Mouse (Mus musculus): ENCODE measurements around the gene Dnah1. TPM values are rescaled to one million over a fixed set of nuclear protein-coding genes. Genes with fewer than 3 reads are reported as not detected.

Dnah1 gene
- polyA plus RNA-seq (2012; rRNA removed) = 7.1 and 7.5 TPM in 2 replicates

GRCm38 (mm10) chr14:31323849-31324792 is at the start of gene Dnah1:
TSS of gene Dnah1 (minus strand) at chr14:31323896.
- no peak for TF ChIP-seq CTCF (IDR thresholded peaks at IDR 0.05; ENCODE audit: borderline replicate concordance, extremely low read depth, insufficient read depth, insufficient read length)
- TF ChIP-seq POLR2A (IDR thresholded peaks at IDR 0.05; ENCODE audit: borderline replicate concordance, extremely low read depth, insufficient read depth, insufficient read length, poor library complexity, severe bottlenecking) = no peak
- peak; percentile 41 for DNase-seq (ENCODE audit: low read depth)

GRCm38 (mm10) chr14:31369377-31369776 is 45.7 kb upstream of the Dnah1 start:
- TF ChIP-seq POLR2A (IDR thresholded peaks at IDR 0.05; ENCODE audit: borderline replicate concordance, extremely low read depth, insufficient read depth, insufficient read length, poor library complexity, severe bottlenecking) (no peak), CTCF (IDR thresholded peaks at IDR 0.05; ENCODE audit: borderline replicate concordance, extremely low read depth, insufficient read depth, insufficient read length) (no peak)
- no peak for DNase-seq (ENCODE audit: low read depth)

GRCm38 (mm10) chr14:31367951-31368350 is 44.3 kb upstream of the Dnah1 start:
- TF ChIP-seq POLR2A (IDR thresholded peaks at IDR 0.05; ENCODE audit: borderline replicate concordance, extremely low read depth, insufficient read depth, insufficient read length, poor library complexity, severe bottlenecking) (no peak), CTCF (IDR thresholded peaks at IDR 0.05; ENCODE audit: borderline replicate concordance, extremely low read depth, insufficient read depth, insufficient read length) (no peak)
- no peak for DNase-seq (ENCODE audit: low read depth)

- peak; percentile 79 for DNase-seq (ENCODE audit: low read depth)
- no peak for TF ChIP-seq POLR2A (IDR thresholded peaks at IDR 0.05; ENCODE audit: borderline replicate concordance, extremely low read depth, insufficient read depth, insufficient read length, poor library complexity, severe bottlenecking)
- TF ChIP-seq CTCF (IDR thresholded peaks at IDR 0.05; ENCODE audit: borderline replicate concordance, extremely low read depth, insufficient read depth, insufficient read length) = peak; percentile 58; the same call in 1 of the 2 replicates
Measured at GRCm38 (mm10) chr14:31365350-31365749, 41.7 kb upstream of the Dnah1 start.

- no peak for TF ChIP-seq CTCF (IDR thresholded peaks at IDR 0.05; ENCODE audit: borderline replicate concordance, extremely low read depth, insufficient read depth, insufficient read length)
- no peak for TF ChIP-seq POLR2A (IDR thresholded peaks at IDR 0.05; ENCODE audit: borderline replicate concordance, extremely low read depth, insufficient read depth, insufficient read length, poor library complexity, severe bottlenecking)
- no peak for DNase-seq (ENCODE audit: low read depth)
Measured at GRCm38 (mm10) chr14:31364589-31364988, 40.9 kb upstream of the Dnah1 start.

GRCm38 (mm10) chr14:31362236-31362635 is 38.5 kb upstream of the Dnah1 start:
- TF ChIP-seq CTCF (IDR thresholded peaks at IDR 0.05; ENCODE audit: borderline replicate concordance, extremely low read depth, insufficient read depth, insufficient read length) = no peak
- TF ChIP-seq POLR2A (IDR thresholded peaks at IDR 0.05; ENCODE audit: borderline replicate concordance, extremely low read depth, insufficient read depth, insufficient read length, poor library complexity, severe bottlenecking) = no peak
- no peak for DNase-seq (ENCODE audit: low read depth)

- DNase-seq (ENCODE audit: low read depth) = no peak
- TF ChIP-seq POLR2A (IDR thresholded peaks at IDR 0.05; ENCODE audit: borderline replicate concordance, extremely low read depth, insufficient read depth, insufficient read length, poor library complexity, severe bottlenecking) = no peak
- TF ChIP-seq CTCF (IDR thresholded peaks at IDR 0.05; ENCODE audit: borderline replicate concordance, extremely low read depth, insufficient read depth, insufficient read length) = no peak
Measured at GRCm38 (mm10) chr14:31345367-31345766, 21.7 kb upstream of the Dnah1 start.

- TF ChIP-seq CTCF (IDR thresholded peaks at IDR 0.05; ENCODE audit: borderline replicate concordance, extremely low read depth, insufficient read depth, insufficient read length) (no peak), POLR2A (IDR thresholded peaks at IDR 0.05; ENCODE audit: borderline replicate concordance, extremely low read depth, insufficient read depth, insufficient read length, poor library complexity, severe bottlenecking) (no peak)
- DNase-seq (ENCODE audit: low read depth) = no peak
Measured at GRCm38 (mm10) chr14:31343241-31343640, 19.5 kb upstream of the Dnah1 start.

GRCm38 (mm10) chr14:31337947-31338346 is 14.3 kb upstream of the Dnah1 start:
- DNase-seq (ENCODE audit: low read depth) = no peak
- no peak for TF ChIP-seq CTCF (IDR thresholded peaks at IDR 0.05; ENCODE audit: borderline replicate concordance, extremely low read depth, insufficient read depth, insufficient read length)
- TF ChIP-seq POLR2A (IDR thresholded peaks at IDR 0.05; ENCODE audit: borderline replicate concordance, extremely low read depth, insufficient read depth, insufficient read length, poor library complexity, severe bottlenecking) = no peak

GRCm38 (mm10) chr14:31337406-31337805 is 13.7 kb upstream of the Dnah1 start:
- TF ChIP-seq POLR2A (IDR thresholded peaks at IDR 0.05; ENCODE audit: borderline replicate concordance, extremely low read depth, insufficient read depth, insufficient read length, poor library complexity, severe bottlenecking) = no peak
- no peak for TF ChIP-seq CTCF (IDR thresholded peaks at IDR 0.05; ENCODE audit: borderline replicate concordance, extremely low read depth, insufficient read depth, insufficient read length)
- no peak for DNase-seq (ENCODE audit: low read depth)

- DNase-seq (ENCODE audit: low read depth) = peak; percentile 99
- TF ChIP-seq CTCF (IDR thresholded peaks at IDR 0.05; ENCODE audit: borderline replicate concordance, extremely low read depth, insufficient read depth, insufficient read length) (0 out of 2 replicates have a peak, but pooled peaks have one; percentile 3), POLR2A (IDR thresholded peaks at IDR 0.05; ENCODE audit: borderline replicate concordance, extremely low read depth, insufficient read depth, insufficient read length, poor library complexity, severe bottlenecking) (peak; percentile 95)
Measured at GRCm38 (mm10) chr14:31336369-31337155, 12.9 kb upstream of the Dnah1 start, which contains the start of gene Capn7. TSS of gene Capn7 (plus strand) at chr14:31336638.
